Mouse (Mus musculus) megakaryocyte-erythroid progenitor cell, adult 5-6 weeks (primary cell): ENCODE measurements around the gene Kptn. TPM values are rescaled to one million over a fixed set of nuclear protein-coding genes. Genes with fewer than 3 reads are reported as not detected.

ENCODE experiments used
- ATAC-seq: replicated peaks from 2 replicates; pipeline ENCODE4 v1.8.0; 2016; ENCODE audit warnings: mild to moderate bottlenecking, inconsistent platforms; ENCODE audit not compliant: severe bottlenecking, poor library complexity, low FRiP score, low TSS enrichment
- total RNA-seq, 2 experiments: library from RNA; stranded (forward) in 1 of 2; stranded (reverse) in 1 of 2; fragments of 200-1000, 215-1000 nt in 1 of 2; fragments of >200 nt in 1 of 2; fragmentation: Nextera tagmentation in 1 of 2; gene quantifications; 2 replicates each; pipeline ENCODE4 v1.2.3; 2014 to 2017

The Kptn gene
- total RNA-seq, 2 experiments from 2014 or later: 5.1 to 20.7 TPM

DNA sequence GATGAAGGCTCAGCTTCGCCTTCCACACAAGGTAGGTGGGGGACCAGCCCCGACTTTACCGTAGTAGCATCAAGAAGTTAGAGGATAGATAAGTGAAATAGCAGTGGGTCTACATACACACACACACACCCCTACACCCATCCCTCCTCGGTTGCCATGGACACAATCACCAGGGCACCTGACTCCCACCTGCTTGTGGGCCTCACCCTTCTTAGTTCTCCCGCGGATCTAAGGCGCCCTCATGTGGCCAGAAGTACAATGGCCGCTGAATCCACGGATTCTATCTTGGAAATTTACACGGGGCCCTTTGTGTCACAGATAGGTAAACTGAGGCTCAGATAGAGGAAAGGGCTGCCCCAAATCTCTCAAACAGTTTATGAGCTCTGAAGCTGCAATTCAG lies 33.8 kb downstream of the Kptn start:
- peak; percentile 81 for ATAC-seq

DNA sequence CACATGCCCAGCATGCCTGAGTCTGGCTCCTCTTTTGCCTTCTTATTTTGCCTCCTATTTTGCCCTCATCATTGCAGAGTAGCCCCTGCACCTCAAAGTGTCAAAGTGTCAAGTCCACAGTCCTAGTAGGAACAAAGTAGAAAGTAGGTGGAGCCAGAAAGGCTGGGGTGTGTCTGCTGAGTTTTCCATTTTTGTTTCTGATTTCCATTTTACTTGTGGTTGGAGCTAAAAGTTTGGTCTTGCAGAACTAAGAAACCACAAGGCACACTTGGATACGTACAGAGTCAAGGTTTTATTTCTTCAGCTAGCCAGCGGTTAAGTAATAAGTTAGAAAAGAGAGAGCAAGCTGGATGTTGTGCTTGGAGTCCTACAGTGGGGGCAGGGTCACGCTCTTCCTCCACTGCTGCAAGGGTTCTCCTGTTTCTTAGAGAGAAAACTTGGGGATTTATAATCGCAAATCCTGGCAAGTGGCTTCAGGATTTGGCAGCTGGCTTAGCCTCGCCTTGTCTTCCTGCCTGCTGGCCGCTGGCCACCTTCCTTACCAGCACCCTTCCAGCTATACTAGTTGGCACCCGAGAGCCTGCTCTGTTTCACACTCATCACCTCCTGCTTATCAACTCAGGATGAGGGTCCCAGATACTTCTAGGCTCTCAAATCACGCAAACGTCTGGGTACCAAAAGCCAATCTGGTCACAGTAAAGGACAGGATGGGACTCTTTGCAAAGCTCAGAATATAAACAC lies 35.6 kb downstream of the Kptn start:
- ATAC-seq: no peak

DNA sequence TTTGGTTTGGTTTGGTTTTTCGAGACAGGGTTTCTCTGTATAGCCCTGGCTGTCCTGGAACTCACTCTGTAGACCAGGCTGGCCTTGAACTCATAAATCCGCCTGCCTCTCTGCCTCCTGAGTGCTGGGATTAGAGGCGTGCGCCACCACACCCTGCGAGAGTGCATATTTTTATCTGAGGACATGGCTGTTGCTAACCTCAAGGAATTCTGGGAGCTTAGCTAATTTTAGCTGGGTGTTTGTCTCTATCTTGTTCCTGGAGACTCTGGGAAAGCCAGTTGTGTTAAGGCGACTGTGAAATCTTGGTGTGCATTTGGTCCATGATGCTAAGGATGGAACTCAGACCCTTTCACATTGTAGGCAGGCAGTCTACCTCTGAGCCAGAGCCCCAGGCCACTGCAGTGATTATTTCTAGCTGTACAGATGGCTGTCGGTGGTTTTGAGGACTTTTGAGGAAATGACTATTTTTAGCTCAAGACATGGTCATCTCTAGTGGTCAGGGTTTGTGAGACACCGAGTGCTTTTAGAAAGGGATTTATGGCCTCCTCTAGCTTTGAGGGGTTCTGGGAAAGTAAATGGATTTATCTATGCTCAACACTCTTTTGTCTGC lies 36.5 kb downstream of the Kptn start:
- ATAC-seq: no peak

DNA sequence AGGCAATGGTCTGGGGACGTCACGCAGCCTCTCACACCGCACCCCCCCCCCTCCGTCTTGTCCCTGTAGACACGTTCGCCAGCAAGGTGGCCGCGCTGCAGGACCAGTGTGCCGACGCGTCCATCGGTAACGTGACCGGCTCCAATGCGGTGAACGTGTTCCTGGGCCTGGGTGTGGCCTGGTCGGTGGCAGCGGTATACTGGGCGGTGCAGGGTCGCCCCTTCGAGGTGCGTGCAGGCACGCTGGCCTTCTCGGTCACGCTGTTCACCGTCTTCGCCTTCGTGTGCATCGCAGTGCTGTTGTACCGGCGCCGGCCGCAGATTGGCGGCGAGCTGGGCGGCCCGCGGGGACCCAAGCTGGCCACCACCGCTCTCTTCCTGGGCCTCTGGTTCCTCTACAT lies 39.0 kb downstream of the Kptn start:
- peak; percentile 22; the same call in 1 of the 2 replicates for ATAC-seq

DNA sequence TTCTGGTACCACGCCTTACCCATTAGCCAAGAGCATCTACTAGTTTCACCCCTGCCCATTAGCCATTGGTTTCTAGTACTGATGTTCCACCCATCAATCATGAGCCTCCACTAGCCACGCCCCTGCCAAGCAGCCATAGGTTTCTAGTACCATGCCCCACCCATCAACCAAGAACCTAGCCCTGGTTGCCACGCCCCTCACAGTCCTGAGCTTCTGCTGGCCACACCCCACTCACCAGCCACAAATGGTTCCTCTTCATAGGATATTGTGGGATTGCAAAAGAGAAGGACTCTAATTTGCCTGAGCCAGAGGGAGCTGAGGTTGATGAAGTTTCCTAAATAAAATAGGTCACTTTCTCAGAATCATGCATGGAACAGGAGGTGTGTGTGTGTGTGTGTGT lies 41.0 kb downstream of the Kptn start:
- peak; percentile 47; the same call in 1 of the 2 replicates for ATAC-seq

DNA sequence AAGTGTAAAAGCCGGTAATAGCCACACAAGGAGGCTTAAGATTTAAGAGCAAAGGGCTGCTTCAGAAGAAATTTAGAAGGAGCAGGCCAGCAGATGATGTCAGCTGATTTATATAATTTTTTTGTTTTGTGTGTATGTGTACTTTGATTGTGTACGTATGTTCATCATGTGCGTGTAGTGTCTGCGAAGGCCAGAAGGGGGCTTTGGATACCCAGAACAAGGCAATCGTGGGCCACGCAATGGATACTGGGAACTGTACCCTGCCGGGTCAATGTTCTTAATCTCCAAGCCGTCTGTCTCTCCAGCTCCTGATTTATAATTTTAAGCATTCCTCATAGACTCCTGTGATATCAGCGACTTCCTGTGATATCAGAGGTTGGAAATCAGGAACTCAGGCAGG lies 41.6 kb downstream of the Kptn start:
- ATAC-seq: no peak

DNA sequence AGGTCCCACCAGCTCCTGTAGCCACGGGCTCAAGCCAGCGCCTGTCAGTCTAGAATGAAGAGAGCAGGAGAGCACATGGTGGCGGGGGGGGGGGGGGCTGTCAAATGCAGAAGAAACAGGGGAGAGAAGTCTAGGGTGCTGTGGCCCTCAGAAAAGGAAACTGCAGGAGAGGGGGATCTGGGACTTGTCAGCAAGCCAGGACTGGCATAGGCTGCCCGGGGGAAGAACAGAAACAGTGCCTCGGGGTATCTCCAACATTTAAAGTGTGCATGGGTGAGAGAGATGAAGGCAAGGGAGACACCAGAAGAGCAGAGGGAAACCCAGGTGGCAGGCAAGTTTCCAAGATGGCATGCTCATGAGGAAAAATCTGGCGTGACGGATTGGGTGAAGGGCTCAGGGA lies 42.3 kb downstream of the Kptn start:
- ATAC-seq: no peak

DNA sequence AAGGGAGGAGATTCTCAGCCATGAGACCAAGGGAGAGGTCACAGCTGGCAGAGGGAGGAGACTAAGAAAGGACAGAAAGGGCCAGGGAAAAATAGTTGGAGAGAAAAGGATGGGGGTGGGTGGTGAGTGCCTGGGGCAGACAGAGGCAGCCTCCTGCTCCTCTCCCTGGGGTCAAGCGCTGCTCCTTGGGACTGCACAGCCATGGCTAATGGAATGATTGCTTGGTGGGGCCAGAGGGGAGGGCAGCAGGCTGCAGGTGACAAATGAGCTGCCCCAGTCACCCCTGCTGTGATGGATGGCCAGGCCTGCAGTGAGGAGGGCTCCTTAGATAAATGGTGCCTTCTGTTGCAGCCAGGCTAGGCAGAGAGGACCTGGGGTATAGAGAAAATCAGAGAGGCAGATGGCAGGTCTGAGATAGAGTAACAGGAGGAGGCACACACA lies 52.5 kb downstream of the Kptn start:
- ATAC-seq: no peak

DNA sequence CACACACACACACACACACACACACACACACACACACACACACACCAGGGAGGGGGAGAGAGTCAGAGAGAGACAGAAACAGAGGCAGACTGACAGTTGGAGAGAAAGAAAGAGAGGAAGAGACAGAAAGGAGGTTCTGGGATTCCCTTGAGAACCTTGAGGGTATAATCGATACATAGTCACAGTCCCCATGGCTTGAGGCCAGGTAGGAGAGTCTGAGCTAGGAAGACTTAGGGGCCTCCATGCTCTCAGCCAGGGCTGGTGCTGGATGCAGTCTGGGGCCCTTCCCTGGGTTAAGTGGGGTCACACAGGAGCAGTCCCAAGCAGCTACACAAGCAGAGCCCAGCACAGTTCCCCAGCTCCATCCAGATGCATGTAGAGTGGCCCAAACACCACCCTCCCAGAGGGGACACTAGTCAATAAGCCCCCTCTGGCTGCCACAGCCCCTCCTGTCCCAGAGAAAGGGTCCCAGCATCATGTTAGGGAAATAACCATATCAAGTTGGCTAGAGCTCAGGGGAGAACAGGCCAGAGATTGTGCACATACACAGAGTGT lies 53.0 kb downstream of the Kptn start:
- no peak for ATAC-seq

DNA sequence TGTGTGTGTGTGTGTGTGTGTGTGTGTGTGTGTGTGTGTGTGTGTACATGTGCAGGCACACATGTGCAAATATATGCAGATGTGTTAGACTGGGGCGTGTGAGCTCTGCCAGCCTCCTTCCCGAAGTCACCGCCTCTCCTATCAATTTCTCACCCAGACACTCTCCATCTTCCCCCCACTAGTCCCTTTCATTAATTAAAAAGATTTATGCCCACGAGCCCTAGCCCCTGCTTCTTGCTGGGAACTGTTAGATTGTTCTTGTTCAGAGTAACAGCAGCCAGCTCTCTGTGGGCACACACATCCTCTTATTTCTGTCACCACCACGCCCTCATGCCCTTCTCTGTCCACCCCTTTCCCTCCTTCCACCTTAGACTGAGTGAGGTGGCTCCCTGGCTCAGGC lies 53.5 kb downstream of the Kptn start:
- ATAC-seq: no peak

DNA sequence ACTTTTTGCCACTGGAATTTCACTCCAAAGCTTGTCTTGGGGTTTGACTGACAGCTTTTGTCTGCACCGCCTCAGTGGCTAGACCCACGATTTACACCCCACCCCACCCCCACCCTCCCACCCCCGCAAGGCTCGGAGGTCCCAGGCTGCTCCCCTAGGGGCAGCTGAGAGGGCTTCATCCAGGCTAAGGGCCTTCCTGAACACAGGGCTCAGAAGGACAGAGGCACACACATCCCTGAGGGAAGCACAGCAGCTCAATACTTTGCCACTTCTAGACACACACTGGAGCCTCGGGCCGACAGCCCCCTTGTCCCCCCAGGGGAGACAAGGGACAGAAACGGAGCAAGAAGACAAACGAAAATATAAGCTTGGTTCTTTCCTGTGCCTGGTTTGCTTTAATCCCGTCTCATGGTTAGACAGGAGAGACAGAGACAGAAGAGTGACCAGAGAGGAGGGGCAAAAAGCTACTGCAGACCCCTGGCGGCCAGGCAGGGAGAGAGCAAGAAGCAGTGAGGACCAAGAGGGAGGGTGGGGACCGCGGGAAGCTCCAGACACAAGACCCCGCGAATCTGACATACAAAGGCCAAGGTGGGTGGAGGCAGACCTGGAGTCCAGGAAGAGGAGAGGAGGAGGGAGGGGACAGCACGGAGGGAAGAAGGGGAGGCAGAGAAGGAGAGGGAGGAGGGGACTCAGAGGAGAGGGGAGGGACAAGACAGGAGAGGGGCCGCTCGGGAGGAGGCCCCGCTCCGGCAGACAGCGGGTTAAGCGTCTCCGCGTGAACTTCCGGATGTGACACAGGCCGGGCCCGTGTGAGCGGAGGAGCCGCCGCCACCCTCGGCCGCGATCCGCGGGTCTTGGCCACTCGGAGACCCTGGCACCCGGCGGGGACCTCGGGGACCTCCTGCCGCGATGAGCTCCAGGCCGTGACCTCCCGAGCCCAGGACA lies 55.2 kb downstream of the Kptn start, which contains the start of gene Meis3:
Meis3 (plus strand) TSS at position 494 of the 945 bp plus-strand sequence.
- peak; percentile 24 for ATAC-seq

DNA sequence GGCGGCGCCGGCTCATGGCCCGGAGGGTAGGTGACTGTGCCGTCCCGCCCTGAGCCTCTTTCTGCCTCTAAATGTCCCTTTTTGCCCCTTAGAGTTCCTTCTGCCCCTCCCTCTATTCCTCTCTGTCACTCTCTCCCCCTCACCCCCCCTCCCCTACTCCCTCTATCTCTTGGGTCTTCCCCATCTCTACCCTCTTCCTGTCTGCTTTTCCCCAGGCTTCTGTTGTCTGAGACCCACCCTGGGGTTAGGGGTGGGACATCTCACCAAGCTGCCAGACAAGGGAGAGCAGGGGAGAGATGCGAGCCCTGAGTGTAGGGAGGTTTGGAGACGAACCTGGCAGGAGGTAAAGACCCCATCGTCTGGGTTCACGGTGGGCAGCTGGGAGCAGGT lies 55.8 kb downstream of the Kptn start:
- ATAC-seq: no peak

Other genes starting within 250 kb of the Kptn start
- gene Crx, start 239.9 kb upstream of the Kptn start, total RNA-seq (2014; fragmentation: Nextera tagmentation): not detected in 2 replicates
- not detected in 2 replicates for gene Crx, start 239.9 kb upstream of the Kptn start, total RNA-seq (2017)
- gene Crxos, start 237.3 kb upstream of the Kptn start, total RNA-seq (2014; fragmentation: Nextera tagmentation): not detected in 2 replicates
- not detected in 2 replicates for gene Crxos, start 237.3 kb upstream of the Kptn start, total RNA-seq (2017)
- gene Selenow, start 197.5 kb upstream of the Kptn start, total RNA-seq (2014; fragmentation: Nextera tagmentation): 280 and 304 TPM in 2 replicates
- gene Selenow, start 197.5 kb upstream of the Kptn start, total RNA-seq (2017): 47.7 and 76.3 TPM in 2 replicates
- 117 and 138 TPM in 2 replicates for gene Nop53, start 173.8 kb upstream of the Kptn start, total RNA-seq (2014; fragmentation: Nextera tagmentation)
- 260 and 313 TPM in 2 replicates for gene Nop53, start 173.8 kb upstream of the Kptn start, total RNA-seq (2017)
- 2.7 and 3.3 TPM in 2 replicates for gene Ehd2, start 152.3 kb upstream of the Kptn start, total RNA-seq (2014; fragmentation: Nextera tagmentation)
- 1.4 and 1.5 TPM in 2 replicates for gene Ehd2, start 152.3 kb upstream of the Kptn start, total RNA-seq (2017)
- 12.6 and 21.3 TPM in 2 replicates for gene Bicra, start 72.0 kb upstream of the Kptn start, total RNA-seq (2014; fragmentation: Nextera tagmentation)
- gene Bicra, start 72.0 kb upstream of the Kptn start, total RNA-seq (2017): 0.15 and 1.8 TPM in 2 replicates
- gene Zfp541, start 58.1 kb upstream of the Kptn start, total RNA-seq (2014; fragmentation: Nextera tagmentation): not detected in 2 replicates
- not detected in 2 replicates for gene Zfp541, start 58.1 kb upstream of the Kptn start, total RNA-seq (2017)
- gene Napa, start 21.4 kb upstream of the Kptn start, total RNA-seq (2014; fragmentation: Nextera tagmentation): 92.2 and 111 TPM in 2 replicates
- gene Napa, start 21.4 kb upstream of the Kptn start, total RNA-seq (2017): 41.1 and 49.5 TPM in 2 replicates
- 0.07 TPM in 1 of 2 replicates, not detected in the other for gene Slc8a2, start 9.9 kb downstream of the Kptn start, total RNA-seq (2014; fragmentation: Nextera tagmentation)
- gene Slc8a2, start 9.9 kb downstream of the Kptn start, total RNA-seq (2017): not detected in 2 replicates
- 0.42 and 0.49 TPM in 2 replicates for gene Meis3, start 55.2 kb downstream of the Kptn start, total RNA-seq (2014; fragmentation: Nextera tagmentation)
- gene Meis3, start 55.2 kb downstream of the Kptn start, total RNA-seq (2017): not detected in 2 replicates
- gene Dhx34, start 102.1 kb downstream of the Kptn start, total RNA-seq (2014; fragmentation: Nextera tagmentation): 8.2 and 13.8 TPM in 2 replicates
- gene Dhx34, start 102.1 kb downstream of the Kptn start, total RNA-seq (2017): 3.6 and 3.7 TPM in 2 replicates
- 3.2 and 4.5 TPM in 2 replicates for gene C5ar2, start 124.3 kb downstream of the Kptn start, total RNA-seq (2014; fragmentation: Nextera tagmentation)
- gene C5ar2, start 124.3 kb downstream of the Kptn start, total RNA-seq (2017): 3.5 and 4.0 TPM in 2 replicates
- gene C5ar1, start 139.6 kb downstream of the Kptn start, total RNA-seq (2014; fragmentation: Nextera tagmentation): 0.22 TPM in 1 of 2 replicates, not detected in the other
- 0.23 TPM in 1 of 2 replicates, not detected in the other for gene C5ar1, start 139.6 kb downstream of the Kptn start, total RNA-seq (2017)
- gene Inafm1, start 153.7 kb downstream of the Kptn start, total RNA-seq (2014; fragmentation: Nextera tagmentation): 23.3 and 28.3 TPM in 2 replicates
- 14.8 and 18.4 TPM in 2 replicates for gene Inafm1, start 153.7 kb downstream of the Kptn start, total RNA-seq (2017)
- gene Ccdc9, start 166.9 kb downstream of the Kptn start, total RNA-seq (2014; fragmentation: Nextera tagmentation): 57.1 and 65.7 TPM in 2 replicates
- 106 and 110 TPM in 2 replicates for gene Ccdc9, start 166.9 kb downstream of the Kptn start, total RNA-seq (2017)
- 1.8 and 2.9 TPM in 2 replicates for gene Bbc3, start 188.5 kb downstream of the Kptn start, total RNA-seq (2014; fragmentation: Nextera tagmentation)
- gene Bbc3, start 188.5 kb downstream of the Kptn start, total RNA-seq (2017): 3.1 and 4.4 TPM in 2 replicates